Mouse (Mus musculus) megakaryocyte-erythroid progenitor cell, adult 5 weeks (primary cell): ENCODE results near the gene Pla2g5. TPM values are rescaled to one million over a fixed set of nuclear protein-coding genes. Genes with fewer than 3 reads are reported as not detected.

Experiments used
- polyA plus RNA-seq: library from polyadenylated mRNA; stranded (reverse); fragments of >175 nt; gene quantifications from 2 replicates; pipeline ENCODE4 v1.2.3, GENCODE M21; 2012

Pla2g5 gene
- polyA plus RNA-seq = not detected in 2 replicates

GRCm38 (mm10) chr4:138863344-138863998 is at the start of gene Pla2g5:
TSS of gene Pla2g5 (minus strand) at chr4:138863482.

GRCm38 (mm10) chr4:138877731-138878130 is 14.4 kb upstream of the Pla2g5 start, which contains the start of gene Pla2g2e:
TSS of gene Pla2g2e (plus strand) at chr4:138877942.

GRCm38 (mm10) chr4:138873864-138874263 is 10.6 kb upstream of the Pla2g5 start, which contains the start of gene Gm13030:
TSS of gene Gm13030 (minus strand) at chr4:138873964.

GRCm38 (mm10) chr4:138775435-138775834 is 87.8 kb downstream of the Pla2g5 start, which contains the start of gene Pla2g2d:
TSS of gene Pla2g2d (plus strand) at chr4:138775735.

GRCm38 (mm10) chr4:138757416-138757815 is 105.9 kb downstream of the Pla2g5 start, which contains the start of gene Pla2g2f:
TSS of gene Pla2g2f (minus strand) at chr4:138757626.

Other genes with a start within 250 kb of the Pla2g5 start
- gene Vwa5b1, start 227.6 kb downstream of the Pla2g5 start, polyA plus RNA-seq = not detected in 2 replicates
- not detected in 2 replicates for gene Pla2g2c, start 138.7 kb downstream of the Pla2g5 start, polyA plus RNA-seq
- gene Ubxn10, start 126.3 kb downstream of the Pla2g5 start, polyA plus RNA-seq = not detected in 2 replicates
- gene Pla2g2f, start 105.9 kb downstream of the Pla2g5 start, polyA plus RNA-seq = not detected in 2 replicates
- not detected in 2 replicates for gene Pla2g2d, start 87.7 kb downstream of the Pla2g5 start, polyA plus RNA-seq
- not detected in 2 replicates for gene Gm13030, start 10.5 kb upstream of the Pla2g5 start, polyA plus RNA-seq
- not detected in 2 replicates for gene Pla2g2e, start 14.5 kb upstream of the Pla2g5 start, polyA plus RNA-seq
- 9.5 and 13.3 TPM in 2 replicates for gene Otud3, start 50.5 kb upstream of the Pla2g5 start, polyA plus RNA-seq
- gene Rnf186, start 103.6 kb upstream of the Pla2g5 start, polyA plus RNA-seq = not detected in 2 replicates
- gene Tmco4, start 109.4 kb upstream of the Pla2g5 start, polyA plus RNA-seq = 13.6 and 16.8 TPM in 2 replicates
- gene Htr6, start 212.1 kb upstream of the Pla2g5 start, polyA plus RNA-seq = not detected in 2 replicates
- 0.37 and 0.63 TPM in 2 replicates for gene Nbl1, start 229.5 kb upstream of the Pla2g5 start, polyA plus RNA-seq